In the genomic region with DNA sequence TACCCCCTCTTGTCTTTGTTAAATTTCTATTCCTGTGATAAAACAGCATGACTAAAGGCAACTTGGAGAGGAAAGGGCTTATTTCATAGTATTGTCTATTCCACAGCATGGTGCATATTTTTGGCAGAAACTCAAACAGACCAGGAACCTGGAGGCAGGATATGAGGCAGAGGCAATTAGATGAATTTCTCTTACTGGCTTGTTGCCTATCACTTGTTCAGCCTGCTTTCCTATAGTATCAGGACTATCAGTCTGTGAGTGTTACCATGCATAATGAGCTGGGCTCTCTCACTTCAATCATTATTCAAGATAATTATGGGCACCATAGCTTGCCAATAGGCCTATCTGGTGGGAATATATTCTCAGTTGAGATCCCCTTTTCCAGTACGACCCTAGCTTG, we compare ENCODE assay signal across 23 mouse cellular contexts.
DNase-seq lines count a peak whose midpoint lies in the region; ATAC-seq and TF ChIP-seq lines count a peak whose summit lies in the region.
"Had no signal": no experiment of that assay in that cellular context is flagged by ENCODE, and none has a peak within 500 bp of the region (broad histone marks: within the 10 kb centered on the region; RNA-seq: fewer than 3 reads in every experiment).

No protein-coding gene starts in this region.

- TF ChIP-seq POLR2A in MEL (IDR thresholded peaks at IDR 0.05; ENCODE audit: control insufficient read depth in 1 of 2, insufficient read depth in 1 of 2, low read depth in 1 of 2, low read length in 2 of 2, poor library complexity in 1 of 2) = no peak
- TF ChIP-seq POLR2A in brain, embryonic 14.5 days (IDR thresholded peaks at IDR 0.05; ENCODE audit: borderline replicate concordance, extremely low read depth, insufficient read depth, insufficient read length, poor library complexity, severe bottlenecking) = no peak

- TF ChIP-seq RAD21 in MEL (IDR thresholded peaks at IDR 0.05; ENCODE audit: low read depth, low read length) = no peak; the same call in 1 of the 2 replicates

- H3K27me3 ChIP-seq in forebrain, embryonic 14.5 days (replicated peaks; ENCODE audit: control insufficient read depth, insufficient read depth, low read length) = no peaks in the 10 kb centered on the region
- no peaks in the 10 kb centered on the region for H3K27me3 ChIP-seq in forebrain, embryonic 10.5 days (ENCODE audit: poor library complexity, severe bottlenecking)
- H3K27me3 ChIP-seq in MEL (ENCODE audit: control insufficient read depth in 1 of 2, insufficient read depth in 2 of 2, low read length in 2 of 2) = no peaks in the 10 kb centered on the region
- H3K27me3 ChIP-seq: CH12.LX, Patski had no signal

- no peak for TF ChIP-seq CTCF in MEL (IDR thresholded peaks at IDR 0.05 in 2 of 3, conservative IDR thresholded peaks at IDR 0.05 in 1 of 3; ENCODE audit: control insufficient read depth in 1 of 3, insufficient read depth in 1 of 3, low read depth in 2 of 3, low read length in 3 of 3, poor library complexity in 1 of 3, severe bottlenecking in 1 of 3)
- TF ChIP-seq CTCF in brain, embryonic 14.5 days (IDR thresholded peaks at IDR 0.05; ENCODE audit: borderline replicate concordance, extremely low read depth, insufficient read depth, insufficient read length) = no peak

- no peaks in the 10 kb centered on the region for H3K9me3 ChIP-seq in forebrain, embryonic 14.5 days (replicated peaks; ENCODE audit: control insufficient read depth, low read length)
- no peaks in the 10 kb centered on the region for H3K9me3 ChIP-seq in forebrain, embryonic 10.5 days
- H3K9me3 ChIP-seq in MEL (replicated peaks; ENCODE audit: insufficient read depth, low read length) = no peaks in the 10 kb centered on the region
- H3K9me3 ChIP-seq: G1E had no signal

- WGBS in forebrain, embryonic 14.5 days = 55% methylated on average over 1 of the region's 1 CpGs
- 92% methylated on average over 1 of the region's 1 CpGs for WGBS in forebrain, embryonic 10.5 days

- no peak overlapping the region for H3K4me2 ChIP-seq in forebrain, embryonic 14.5 days (ENCODE audit: low read length)

- DNase-seq in cerebellum, postnatal 10 days = peak; percentile 3 to 6
- DNase-seq in cerebellum, adult 9-10 months = no peak
- DNase-seq in forebrain, embryonic 14.5 days (ENCODE audit: low spot score) = peak; percentile 30
- DNase-seq in forebrain, embryonic 10.5 days (ENCODE audit: extremely low spot score, low spot score) = no peak
- peak; percentile 48 for DNase-seq in MEL (ENCODE audit: low read depth, low spot score)
- peak; percentile 44 for DNase-seq in brain, embryonic 14.5 days (ENCODE audit: low read depth)
- no peak for DNase-seq in kidney, adult 18-20 months
- no peak for DNase-seq in left cerebral cortex, adult 11 months (ENCODE audit: low spot score)
- DNase-seq: adrenal gland, adult 2 months; adrenal gland, adult 8-10 months; adrenal gland, postnatal 10 days; adrenal gland, postnatal 14 days; adrenal gland, postnatal 25 days; adrenal gland, postnatal 36 days; B cell, adult 2 months; cerebellum, adult 11 months; cerebellum, adult 11-12 months; cerebellum, adult 18-20 months had no signal

- H3K4me1 ChIP-seq in forebrain, embryonic 14.5 days (ENCODE audit: control insufficient read depth, insufficient read depth, low read length) = no peaks in the 10 kb centered on the region
- no peaks in the 10 kb centered on the region for H3K4me1 ChIP-seq in forebrain, embryonic 10.5 days
- H3K4me1 ChIP-seq in MEL (ENCODE audit: control insufficient read depth in 1 of 2, insufficient read depth in 2 of 2, low read length in 2 of 2) = no peaks in the 10 kb centered on the region

- H3K4me3 ChIP-seq in forebrain, embryonic 14.5 days (ENCODE audit: low read depth, low read length) = no peak overlapping the region
- H3K4me3 ChIP-seq in forebrain, embryonic 10.5 days = no peak overlapping the region
- no peak overlapping the region for H3K4me3 ChIP-seq in MEL (ENCODE audit: control insufficient read depth in 1 of 2, insufficient read depth in 1 of 2, low read depth in 2 of 2, low read length in 2 of 2)

- no peak overlapping the region for H3K9ac ChIP-seq in forebrain, embryonic 14.5 days (ENCODE audit: low read length)
- H3K9ac ChIP-seq in MEL (ENCODE audit: control insufficient read depth, low read depth, low read length, poor library complexity, severe bottlenecking) = no peak overlapping the region

- no peaks in the 10 kb centered on the region for H3K36me3 ChIP-seq in forebrain, embryonic 14.5 days (ENCODE audit: control insufficient read depth, insufficient read depth, low read length)
- no peaks in the 10 kb centered on the region for H3K36me3 ChIP-seq in forebrain, embryonic 10.5 days (replicated peaks)
- H3K36me3 ChIP-seq in MEL (ENCODE audit: control insufficient read depth in 1 of 2, insufficient read depth in 2 of 2, low read length in 2 of 2) = peaks cover 0 to 2% of the 10 kb centered on the region in 2 experiments; a peak in 2 of 4 replicates
- H3K36me3 ChIP-seq: G1E had no signal

- no peak overlapping the region for H3K27ac ChIP-seq in forebrain, embryonic 14.5 days (ENCODE audit: low read depth, low read length)
- H3K27ac ChIP-seq in forebrain, embryonic 10.5 days = no peak overlapping the region
- no peak overlapping the region for H3K27ac ChIP-seq in MEL (ENCODE audit: control insufficient read depth, low read depth, low read length)

- TF ChIP-seq EP300 in MEL (IDR thresholded peaks at IDR 0.05; ENCODE audit: low read depth in 1 of 2, low read length in 2 of 2) = peak; percentile 59 to 64; a peak in 3 of 4 replicates

- ATAC-seq in forebrain, embryonic 14.5 days = no peak; the same call in 1 of the 2 replicates
- ATAC-seq: activated CD4-positive, CD25-positive, alpha-beta regulatory T cell, adult 4 months; CD4-positive, CD25-positive, alpha-beta regulatory T cell, adult 4 months; Patski had no signal

- no peaks in the 10 kb centered on the region for H3K79me2 ChIP-seq in MEL (ENCODE audit: control insufficient read depth, insufficient read depth, low read length, poor library complexity)

TF ChIP-seq in MEL, 35 proteins besides CTCF, POLR2A, EP300 and RAD21:
- TF ChIP-seq GATA1 (IDR thresholded peaks at IDR 0.05; ENCODE audit: low read depth, low read length) (0 out of 2 replicates have a peak, but pooled peaks have one; percentile 22), RCOR1 (IDR thresholded peaks at IDR 0.05; ENCODE audit: low read depth, low read length) (peak; percentile 30; the same call in 1 of the 2 replicates), TCF12 (IDR thresholded peaks at IDR 0.05; ENCODE audit: low read depth, low read length) (peak; percentile 44; the same call in 1 of the 2 replicates), KAT2A (conservative IDR thresholded peaks at IDR 0.05; ENCODE audit: low read depth, low read length) (no peak)

Comparison
In these comparisons a context has a peak if more than half of its experiments do, and no peak if none do; other contexts are left out.
1. DNase-seq: peak in cerebellum, postnatal 10 days (2 of 2), forebrain, embryonic 14.5 days (single experiment), MEL (single experiment) and brain, embryonic 14.5 days (single experiment); none in cerebellum, adult 9-10 months (single experiment), forebrain, embryonic 10.5 days (single experiment), kidney, adult 18-20 months (single experiment) and left cerebral cortex, adult 11 months (single experiment).